Mouse (Mus musculus): ENCODE data around the gene Gon4l.

DNA sequence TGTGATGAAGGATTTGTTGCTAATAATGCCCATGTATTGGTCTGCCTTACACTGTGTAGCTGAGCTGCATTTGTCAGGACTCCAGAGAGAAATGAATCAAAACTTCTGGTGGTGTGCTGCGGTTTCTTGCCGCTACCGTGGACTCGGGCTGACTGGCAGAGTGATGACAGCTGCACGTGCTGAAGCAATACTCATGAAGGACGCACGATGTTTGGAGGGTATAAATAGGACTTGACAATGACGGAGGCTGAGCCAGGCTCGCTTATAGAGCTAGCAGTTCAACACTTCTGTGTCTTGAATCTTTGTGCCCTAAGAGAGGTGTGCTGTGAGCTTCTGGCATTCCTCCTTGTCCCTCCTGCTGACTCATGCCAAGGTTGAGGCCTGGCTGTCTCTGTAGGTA lies 86.4 kb downstream of the Gon4l start:
- TF ChIP-seq CTCF (IDR thresholded peaks at IDR 0.05; ENCODE audit: insufficient read depth, low read depth, low read length) = no peak
- no peak for TF ChIP-seq POLR2A (IDR thresholded peaks at IDR 0.05; ENCODE audit: insufficient read depth, low read depth, low read length)

Measured in olfactory bulb, adult 2 months (tissue).